Mouse (Mus musculus) kidney, postnatal 10 days (tissue): ENCODE results near the gene Pigm.
A peak's percentile ranks its signal among the peaks of the same experiment; 100 is the strongest.

ENCODE experiments used
- DNase-seq: peaks from one replicate; pipeline ENCODE4 v3.0.0; 2021; ENCODE audit warnings: mixed read lengths

The Pigm gene

GRCm38 (mm10) chr1:172415061-172415460, 38.7 kb downstream of the Pigm start:
- no peak for DNase-seq

GRCm38 (mm10) chr1:172418173-172418572, 41.8 kb downstream of the Pigm start:
- DNase-seq: no peak

GRCm38 (mm10) chr1:172418642-172419041, 42.3 kb downstream of the Pigm start:
- DNase-seq: no peak

GRCm38 (mm10) chr1:172420181-172420580, 43.8 kb downstream of the Pigm start:
- DNase-seq: no peak

GRCm38 (mm10) chr1:172423393-172423792, 47.0 kb downstream of the Pigm start:
- DNase-seq: no peak

DNA sequence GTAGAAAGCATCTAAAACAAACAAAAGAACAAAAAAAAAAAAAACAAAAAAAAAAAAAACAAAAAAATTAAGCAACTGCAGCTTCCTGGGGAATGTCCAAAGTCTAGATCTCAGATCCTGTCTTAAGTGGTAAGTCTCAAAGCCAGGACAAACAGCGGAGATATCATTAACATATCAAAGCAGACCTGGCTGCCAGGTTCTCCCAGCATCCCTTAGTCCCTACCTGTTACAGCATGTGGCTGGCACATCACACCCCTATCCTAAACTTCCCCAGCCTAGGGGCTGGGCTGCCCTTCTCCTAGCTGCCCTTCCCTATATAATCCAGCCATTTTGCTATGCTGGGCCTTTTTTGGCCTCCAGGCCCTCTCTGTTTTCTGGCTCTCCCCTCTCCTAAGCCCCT, 50.1 kb downstream of the Pigm start:
- DNase-seq: no peak

DNA sequence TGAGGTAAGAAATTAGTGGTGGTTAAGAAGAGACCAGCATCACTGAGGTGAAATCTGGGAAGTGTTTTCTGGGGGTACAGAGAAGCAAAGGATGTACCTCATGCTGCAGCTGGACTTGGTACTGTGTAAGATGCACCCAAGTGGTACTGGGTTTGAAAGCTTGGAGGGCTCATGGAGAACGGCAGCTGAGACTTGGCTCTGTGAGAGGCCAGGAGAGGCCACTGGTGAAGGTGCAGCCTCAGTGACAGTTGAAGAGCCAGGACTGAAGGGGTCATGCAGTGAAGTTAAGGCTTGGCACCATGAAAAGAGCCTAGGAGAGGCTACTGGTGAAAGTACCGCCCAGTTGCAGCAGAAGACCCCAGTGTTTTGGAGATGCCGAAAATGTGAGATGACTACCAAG, 51.5 kb downstream of the Pigm start:
- no peak for DNase-seq

- no peak for DNase-seq
Observed at GRCm38 (mm10) chr1:172428614-172429013, 52.3 kb downstream of the Pigm start.

DNA sequence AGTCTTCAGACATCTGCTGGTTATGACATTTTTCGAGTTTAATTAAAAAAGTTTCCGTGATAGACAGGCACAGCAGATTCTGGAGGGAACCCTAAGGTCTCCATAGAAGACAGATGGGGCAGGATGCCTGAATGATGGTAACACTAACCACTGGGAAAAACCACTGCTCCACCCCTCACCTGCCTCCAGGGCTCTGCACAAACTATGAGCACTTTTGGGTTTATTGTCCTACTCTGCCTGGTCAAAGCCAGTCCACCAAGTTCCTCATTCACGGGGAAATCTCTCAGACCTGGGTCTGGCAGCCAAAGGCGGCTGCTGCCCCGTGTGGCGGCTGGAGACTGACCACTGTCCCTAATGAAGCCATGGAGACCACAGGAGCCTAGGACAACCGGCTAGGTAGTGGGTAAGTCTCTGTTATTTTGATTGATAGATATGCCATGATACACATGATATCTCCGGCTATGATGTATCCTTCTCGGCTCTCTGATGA, 54.4 kb downstream of the Pigm start:
- DNase-seq: peak; percentile 34

GRCm38 (mm10) chr1:172431836-172432586, 55.7 kb downstream of the Pigm start:
- peak; percentile 84 for DNase-seq

DNA sequence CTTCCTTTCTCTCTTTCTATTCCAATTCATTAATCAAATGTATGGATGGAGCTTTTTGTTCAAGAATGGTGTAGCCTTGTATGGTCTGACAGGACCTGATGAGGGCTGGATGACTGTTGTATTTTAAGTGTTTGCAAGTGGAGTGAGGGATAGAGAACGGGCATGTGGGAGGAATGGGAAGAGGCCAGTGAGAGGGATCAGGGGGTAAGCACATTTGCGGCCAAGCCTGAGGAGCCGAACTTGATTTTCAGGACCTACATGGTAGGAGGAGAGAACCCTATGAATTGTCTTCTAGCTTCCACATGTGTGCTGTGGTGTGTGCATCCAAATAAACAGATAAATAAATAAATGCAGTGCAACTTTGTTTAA, 56.2 kb downstream of the Pigm start:
- no peak for DNase-seq

- DNase-seq: peak; percentile 35
Observed at GRCm38 (mm10) chr1:172433012-172433850, 56.9 kb downstream of the Pigm start.
